Mouse (Mus musculus): ENCODE results near the gene Creld1. TPM values are rescaled to one million over a fixed set of nuclear protein-coding genes. Genes with fewer than 3 reads are reported as not detected.

Creld1 gene
- polyA plus RNA-seq, 1 experiment: 27.5 TPM

DNA sequence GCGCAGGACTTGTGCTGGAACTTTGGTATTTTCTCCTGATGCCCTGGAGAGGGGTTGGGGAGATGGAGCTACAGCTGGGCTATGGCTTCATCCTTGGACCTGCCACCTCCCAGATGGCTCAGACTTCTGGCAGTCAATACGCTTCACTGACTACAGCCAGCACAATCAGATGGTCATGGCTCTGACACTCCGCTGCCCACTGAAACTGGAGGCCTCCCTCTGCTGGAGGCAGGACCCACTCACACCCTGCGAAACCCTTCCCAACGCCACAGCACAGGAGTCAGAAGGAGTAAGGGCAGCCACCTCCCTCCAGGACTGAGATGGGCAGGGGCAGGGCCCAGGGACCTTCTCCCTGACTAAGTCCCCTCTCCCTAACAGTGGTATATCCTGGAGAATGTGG, 17.5 kb upstream of the Creld1 start:
- H3K4me3 ChIP-seq (ENCODE audit: insufficient read depth, low read length): no peak overlapping the region
- no peak for TF ChIP-seq POLR2A (IDR thresholded peaks at IDR 0.05; ENCODE audit: low read depth, low read length)
- peak; percentile 47; the same call in 1 of the 2 replicates for TF ChIP-seq CTCF (IDR thresholded peaks at IDR 0.05; ENCODE audit: borderline replicate concordance, insufficient read depth, low read length)
- no peaks in the 10 kb centered on the region for H3K4me1 ChIP-seq (ENCODE audit: control insufficient read depth, insufficient read depth, low read length)
- H3K27ac ChIP-seq (ENCODE audit: insufficient read depth, low read length): no peak overlapping the region

DNA sequence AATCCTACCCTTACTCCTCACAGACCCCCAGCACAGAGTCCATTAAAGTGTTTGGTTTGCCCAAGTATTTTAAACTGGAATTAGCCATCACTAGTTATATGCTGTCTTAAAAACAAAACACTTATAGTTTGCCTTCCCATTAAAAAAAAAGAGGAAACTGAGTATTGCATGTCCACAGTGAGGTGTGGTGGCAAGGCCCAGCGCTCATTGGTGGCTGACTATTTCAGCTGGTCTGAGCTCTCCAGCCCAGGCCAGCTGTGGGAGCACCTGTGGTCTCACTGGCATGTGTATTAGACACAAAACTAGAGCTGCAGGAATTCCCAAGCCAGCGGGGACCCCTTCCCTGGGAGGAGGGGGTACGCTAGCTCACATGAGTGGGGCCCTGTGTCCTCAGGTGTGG, 14.6 kb upstream of the Creld1 start:
- Histone ChIP-seq H3K4me1 (ENCODE audit: control insufficient read depth, insufficient read depth, low read length) (0 out of 2 replicates have a peak, but pooled peaks cover 2% of the 10 kb centered on the region), H3K4me3 (ENCODE audit: insufficient read depth, low read length) (no peak overlapping the region), H3K27ac (ENCODE audit: insufficient read depth, low read length) (no peak overlapping the region)
- TF ChIP-seq POLR2A (IDR thresholded peaks at IDR 0.05; ENCODE audit: low read depth, low read length) (no peak), CTCF (IDR thresholded peaks at IDR 0.05; ENCODE audit: borderline replicate concordance, insufficient read depth, low read length) (no peak)

DNA sequence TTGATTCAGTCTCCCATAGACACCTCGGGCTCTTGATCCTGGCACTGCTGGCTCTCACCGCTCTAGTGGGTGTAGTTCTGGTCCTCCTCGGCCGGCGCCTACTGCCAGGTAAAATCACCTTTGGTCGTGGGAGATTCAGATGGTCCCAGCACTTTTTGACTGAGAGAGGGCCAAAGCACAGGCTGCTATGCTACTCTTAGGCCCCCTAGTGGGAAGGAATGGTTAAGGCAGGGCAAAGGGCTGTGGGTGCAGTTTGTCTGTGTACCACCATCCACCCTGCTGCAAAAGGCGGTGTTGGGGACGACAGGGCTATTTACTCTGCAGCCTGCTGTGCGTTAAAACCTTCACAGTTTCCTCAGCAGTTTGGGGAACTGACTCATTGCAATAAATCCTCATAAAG, 14.1 kb upstream of the Creld1 start:
- H3K4me3 ChIP-seq (ENCODE audit: insufficient read depth, low read length): no peak overlapping the region
- H3K4me1 ChIP-seq (ENCODE audit: control insufficient read depth, insufficient read depth, low read length): 0 out of 2 replicates have a peak, but pooled peaks cover 2% of the 10 kb centered on the region
- peak; percentile 68; the same call in 1 of the 2 replicates for TF ChIP-seq CTCF (IDR thresholded peaks at IDR 0.05; ENCODE audit: borderline replicate concordance, insufficient read depth, low read length)
- no peak for TF ChIP-seq POLR2A (IDR thresholded peaks at IDR 0.05; ENCODE audit: low read depth, low read length)
- H3K27ac ChIP-seq (ENCODE audit: insufficient read depth, low read length): no peak overlapping the region

DNA sequence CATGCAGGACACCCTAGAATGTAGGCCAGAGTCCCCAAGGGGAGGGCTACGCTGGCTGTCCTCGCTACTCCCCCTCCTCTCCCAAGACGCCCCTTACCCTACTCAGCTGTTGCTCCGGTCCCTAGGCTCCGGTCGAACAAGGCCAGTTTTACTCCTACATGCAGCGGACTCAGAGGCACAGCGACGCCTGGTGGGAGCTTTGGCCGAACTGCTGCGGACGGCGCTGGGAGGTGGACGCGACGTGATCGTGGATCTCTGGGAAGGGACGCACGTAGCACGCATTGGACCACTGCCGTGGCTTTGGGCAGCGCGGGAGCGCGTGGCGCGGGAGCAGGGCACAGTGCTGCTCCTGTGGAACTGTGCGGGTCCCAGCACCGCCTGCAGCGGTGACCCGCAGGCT, 13.7 kb upstream of the Creld1 start:
- no peak overlapping the region for H3K4me3 ChIP-seq (ENCODE audit: insufficient read depth, low read length)

DNA sequence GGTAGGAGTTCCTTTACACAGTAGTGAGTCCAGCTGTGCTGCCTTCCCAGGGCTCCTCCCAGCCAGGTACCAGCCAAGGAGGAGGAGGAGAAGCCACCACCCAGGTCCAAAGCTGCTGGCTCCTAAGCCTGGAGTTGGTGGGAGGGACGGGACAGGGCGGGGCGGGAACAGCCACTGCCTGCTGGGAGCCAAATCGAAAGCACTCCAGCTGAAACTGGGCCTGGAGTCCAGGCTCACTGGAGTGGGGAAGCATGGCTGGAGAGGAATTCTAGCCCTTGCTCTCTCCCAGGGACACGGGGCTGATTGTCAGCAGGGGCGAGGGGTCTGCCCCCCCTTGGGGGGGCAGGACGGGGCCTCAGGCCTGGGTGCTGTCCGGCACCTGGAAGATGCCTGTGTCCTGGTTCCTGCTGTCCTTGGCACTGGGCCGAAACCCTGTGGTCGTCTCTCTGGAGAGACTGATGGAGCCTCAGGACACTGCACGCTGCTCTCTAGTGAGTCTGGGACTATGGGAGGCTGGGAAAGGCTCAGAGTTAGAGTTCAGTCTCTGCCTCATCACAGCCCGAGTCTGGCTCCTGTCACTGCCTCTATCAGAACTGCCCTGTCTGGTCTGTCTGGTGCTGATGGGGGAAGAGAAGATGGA, 11.7 kb upstream of the Creld1 start, which contains the start of gene Il17rc:
Gene Il17rc, plus strand, starts transcription at position 131 of the 640 bp plus-strand sequence.
- peak within 1 kb of the TSS; percentile 5; the same call in 1 of the 2 replicates for H3K27ac ChIP-seq (ENCODE audit: insufficient read depth, low read length)
- TF ChIP-seq CTCF (IDR thresholded peaks at IDR 0.05; ENCODE audit: borderline replicate concordance, insufficient read depth, low read length): no peak
- TF ChIP-seq POLR2A (IDR thresholded peaks at IDR 0.05; ENCODE audit: low read depth, low read length): peak; percentile 92
- H3K4me1 ChIP-seq (ENCODE audit: control insufficient read depth, insufficient read depth, low read length): 0 out of 2 replicates have a peak, but pooled peaks cover 2% of the 10 kb centered on the region
- H3K4me3 ChIP-seq (ENCODE audit: insufficient read depth, low read length): peak within 1 kb of the TSS; percentile 28

More for the DNA sequence above, 13.7 kb upstream of the Creld1 start:
- Histone ChIP-seq H3K4me1 (ENCODE audit: control insufficient read depth, insufficient read depth, low read length) (0 out of 2 replicates have a peak, but pooled peaks cover 2% of the 10 kb centered on the region), H3K27ac (ENCODE audit: insufficient read depth, low read length) (no peak overlapping the region)
- TF ChIP-seq CTCF (IDR thresholded peaks at IDR 0.05; ENCODE audit: borderline replicate concordance, insufficient read depth, low read length): peak; percentile 98
- TF ChIP-seq POLR2A (IDR thresholded peaks at IDR 0.05; ENCODE audit: low read depth, low read length): peak; percentile 19; the same call in 1 of the 2 replicates

DNA sequence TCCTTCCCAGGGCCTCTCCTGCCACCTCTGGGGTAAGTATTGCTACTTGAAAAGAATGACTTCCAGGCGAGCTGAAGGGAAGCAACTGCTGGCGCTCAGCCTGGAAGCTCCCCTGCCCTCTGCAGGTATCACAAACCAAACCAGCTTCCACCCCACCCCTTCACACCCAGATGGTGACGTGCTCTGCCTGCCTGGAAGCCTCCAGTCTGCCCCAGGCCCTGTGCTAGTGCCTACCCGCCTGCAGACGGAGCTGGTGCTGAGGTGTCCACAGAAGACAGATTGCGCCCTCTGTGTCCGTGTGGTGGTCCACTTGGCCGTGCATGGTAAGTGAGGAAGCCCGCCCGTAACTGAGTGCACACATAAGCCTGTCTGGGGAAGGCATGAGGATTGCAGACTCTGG, 11.0 kb upstream of the Creld1 start:
- Histone ChIP-seq H3K4me1 (ENCODE audit: control insufficient read depth, insufficient read depth, low read length) (0 out of 2 replicates have a peak, but pooled peaks cover 2% of the 10 kb centered on the region), H3K27ac (ENCODE audit: insufficient read depth, low read length) (no peak overlapping the region), H3K4me3 (ENCODE audit: insufficient read depth, low read length) (peak overlapping the region; percentile 28; the same call in 1 of the 2 replicates)
- TF ChIP-seq CTCF (IDR thresholded peaks at IDR 0.05; ENCODE audit: borderline replicate concordance, insufficient read depth, low read length): no peak
- no peak for TF ChIP-seq POLR2A (IDR thresholded peaks at IDR 0.05; ENCODE audit: low read depth, low read length)

DNA sequence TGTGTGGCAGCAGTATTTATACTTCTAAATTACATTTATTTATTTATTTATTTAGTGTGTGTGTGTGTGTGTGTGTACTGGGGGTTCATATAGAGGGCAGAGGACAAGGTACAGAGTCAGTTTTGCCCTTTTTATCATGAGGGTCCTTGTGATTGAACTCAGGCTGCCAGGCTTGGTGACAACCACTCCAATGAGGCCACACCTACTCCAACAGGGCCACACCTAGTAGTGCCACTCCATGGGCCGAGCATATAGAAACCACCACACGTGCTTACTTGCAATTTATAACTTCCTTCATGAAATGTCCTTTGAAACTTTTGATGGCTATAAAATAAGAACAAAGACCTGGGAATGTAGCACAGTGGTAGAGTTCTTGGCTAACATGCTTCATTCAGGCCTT, 9.9 kb upstream of the Creld1 start:
- Histone ChIP-seq H3K27ac (ENCODE audit: insufficient read depth, low read length) (no peak overlapping the region), H3K4me1 (ENCODE audit: control insufficient read depth, insufficient read depth, low read length) (0 out of 2 replicates have a peak, but pooled peaks cover 2% of the 10 kb centered on the region), H3K4me3 (ENCODE audit: insufficient read depth, low read length) (no peak overlapping the region)
- no peak for TF ChIP-seq POLR2A (IDR thresholded peaks at IDR 0.05; ENCODE audit: low read depth, low read length)
- no peak for TF ChIP-seq CTCF (IDR thresholded peaks at IDR 0.05; ENCODE audit: borderline replicate concordance, insufficient read depth, low read length)

DNA sequence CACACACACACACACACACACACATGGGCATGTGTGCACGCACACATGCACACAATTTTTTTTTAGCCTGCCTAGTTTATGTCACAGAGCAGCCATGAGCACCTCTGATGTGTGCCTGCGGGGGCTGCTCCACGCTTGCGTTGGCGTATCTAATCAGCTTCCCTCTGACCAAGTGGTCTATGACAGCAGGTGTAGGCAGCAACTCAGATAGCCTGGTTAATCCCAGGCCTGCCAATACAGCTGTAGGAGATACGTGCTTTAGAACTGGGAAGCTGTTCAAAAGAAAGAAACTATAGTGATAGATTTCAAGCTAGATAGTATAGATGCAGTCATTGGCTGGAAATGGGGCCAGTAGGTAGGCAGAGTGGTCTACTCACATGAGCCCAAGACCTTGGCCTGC, 9.4 kb upstream of the Creld1 start:
- Histone ChIP-seq H3K4me3 (ENCODE audit: insufficient read depth, low read length) (no peak overlapping the region), H3K4me1 (ENCODE audit: control insufficient read depth, insufficient read depth, low read length) (0 out of 2 replicates have a peak, but pooled peaks cover 2% of the 10 kb centered on the region), H3K27ac (ENCODE audit: insufficient read depth, low read length) (no peak overlapping the region)
- TF ChIP-seq CTCF (IDR thresholded peaks at IDR 0.05; ENCODE audit: borderline replicate concordance, insufficient read depth, low read length) (no peak), POLR2A (IDR thresholded peaks at IDR 0.05; ENCODE audit: low read depth, low read length) (no peak)

DNA sequence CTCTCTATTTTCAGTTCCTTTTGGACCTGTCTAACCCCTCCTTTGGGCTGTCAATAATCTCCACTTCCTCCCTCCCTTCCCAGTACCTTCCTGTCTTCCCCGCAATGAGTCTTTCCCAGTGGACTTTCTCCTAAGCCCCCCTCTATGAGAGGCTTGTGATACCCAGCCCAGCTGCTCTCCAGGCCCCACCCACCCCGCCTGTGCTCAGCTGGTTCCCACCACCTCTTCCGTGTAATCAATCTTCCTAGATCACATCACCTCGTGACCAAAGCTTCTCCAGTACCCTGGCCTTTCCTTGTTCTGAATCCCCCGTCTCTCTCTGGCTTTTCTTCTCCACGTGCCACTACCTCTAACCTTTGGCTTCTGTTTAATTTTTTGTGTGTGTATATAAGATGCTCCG, 5.7 kb upstream of the Creld1 start:
- no peak for TF ChIP-seq POLR2A (IDR thresholded peaks at IDR 0.05; ENCODE audit: low read depth, low read length)
- Histone ChIP-seq H3K4me1 (ENCODE audit: control insufficient read depth, insufficient read depth, low read length) (peaks cover 6% of the 10 kb centered on the region), H3K27ac (ENCODE audit: insufficient read depth, low read length) (no peak overlapping the region), H3K4me3 (ENCODE audit: insufficient read depth, low read length) (no peak overlapping the region)

DNA sequence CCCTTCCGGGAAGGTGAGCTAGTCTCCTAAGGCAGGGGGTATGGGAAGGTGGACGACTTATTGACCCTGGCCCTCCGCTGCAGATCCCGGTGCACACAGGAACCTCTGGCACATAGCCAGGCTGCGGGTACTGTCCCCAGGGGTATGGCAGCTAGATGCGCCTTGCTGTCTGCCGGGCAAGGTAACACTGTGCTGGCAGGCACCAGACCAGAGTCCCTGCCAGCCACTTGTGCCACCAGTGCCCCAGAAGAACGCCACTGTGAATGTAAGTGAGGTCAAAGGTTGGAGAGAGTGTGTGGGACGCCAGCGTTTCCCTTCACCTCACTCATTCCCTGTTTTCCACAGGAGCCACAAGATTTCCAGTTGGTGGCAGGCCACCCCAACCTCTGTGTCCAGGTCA, 4.2 kb upstream of the Creld1 start:
- no peak for TF ChIP-seq CTCF (IDR thresholded peaks at IDR 0.05; ENCODE audit: borderline replicate concordance, insufficient read depth, low read length)
- TF ChIP-seq POLR2A (IDR thresholded peaks at IDR 0.05; ENCODE audit: low read depth, low read length): no peak
- H3K27ac ChIP-seq (ENCODE audit: insufficient read depth, low read length): no peak overlapping the region
- H3K4me1 ChIP-seq (ENCODE audit: control insufficient read depth, insufficient read depth, low read length): peaks cover 6% of the 10 kb centered on the region
- H3K4me3 ChIP-seq (ENCODE audit: insufficient read depth, low read length): no peak overlapping the region
